Mouse (Mus musculus) gastrocnemius, postnatal 14 days (tissue): ENCODE measurements around the gene Lactb. TPM values are rescaled to one million over a fixed set of nuclear protein-coding genes. Genes with fewer than 3 reads are reported as not detected.

ENCODE experiments used
- DNase-seq: peaks from one replicate; pipeline ENCODE4 v3.0.0; 2021; ENCODE audit warnings: mixed read lengths
- intact Hi-C: fragments of 180-260 bp; cut with DNase I; formaldehyde crosslinking; loops from one replicate; pipeline ENCODE4 v1.15.1; 2025; ENCODE audit warnings: low total_unique reads
- long read RNA-seq, 2 experiments: library from polyadenylated mRNA; stranded (forward); transcript quantifications; one replicate each; pipeline ENCODE4 v2.0.0; 2021
- total RNA-seq, 2 experiments: library from RNA; stranded (reverse); gene quantifications; 2 replicates each; pipeline ENCODE4 v1.2.3; 2021

Lactb gene
- total RNA-seq = 10 to 100 TPM; 21.3 to 21.6 TPM
- long read RNA-seq, experiment 1, transcript Lactb-201 (6 exons, 2,031 nt) = major isoform, 28 of 30 reads
- long read RNA-seq, experiment 1, partial matches to known transcripts = 1 of 30 reads
- long read RNA-seq, experiment 1, other reads (novel, unspliced or antisense) = 1 of 30 reads
- long read RNA-seq, experiment 2, transcript Lactb-201 (6 exons, 2,031 nt) = major isoform, 43 of 52 reads
- long read RNA-seq, experiment 2, partial matches to known transcripts = 3 of 52 reads
- long read RNA-seq, experiment 2, other reads (novel, unspliced or antisense) = 4 of 52 reads

GRCm38 (mm10) chr9:66975239-66975645, at the start of gene Lactb:
TSS of gene Lactb (minus strand) at chr9:66975484.
- intact Hi-C loops = no loop called here
- peak; percentile 97 for DNase-seq

- no peak for DNase-seq
- intact Hi-C loops = no loop called here
These were observed 48.1 kb upstream of the Lactb start for GRCm38 (mm10) chr9:67023371-67023770.

GRCm38 (mm10) chr9:67020063-67020462, 44.8 kb upstream of the Lactb start:
- intact Hi-C loops = no loop called here
- no peak for DNase-seq

GRCm38 (mm10) chr9:67013501-67013900, 38.2 kb upstream of the Lactb start:
- intact Hi-C loops = no loop called here
- no peak for DNase-seq

- intact Hi-C loops = no loop called here
- DNase-seq = peak; percentile 92
These were observed 37.2 kb upstream of the Lactb start for GRCm38 (mm10) chr9:67012470-67012869.

- DNase-seq = no peak
- intact Hi-C loops = no loop called here
These were observed 36.2 kb upstream of the Lactb start for GRCm38 (mm10) chr9:67011483-67011882.

GRCm38 (mm10) chr9:67008781-67009180, 33.5 kb upstream of the Lactb start:
- DNase-seq = no peak
- intact Hi-C loops = no loop called here

- intact Hi-C loops = no loop called here
- no peak for DNase-seq
These were observed 31.1 kb upstream of the Lactb start for GRCm38 (mm10) chr9:67006376-67006775.

GRCm38 (mm10) chr9:67005161-67005742, 30.0 kb upstream of the Lactb start:
- no peak for DNase-seq
- intact Hi-C loops = no loop called here

GRCm38 (mm10) chr9:67003656-67004055, 28.4 kb upstream of the Lactb start:
- intact Hi-C loops = loop anchor here (5.0 kb wide), 2 partner anchors 39 to 269 kb away; no protein-coding TSS in a partner anchor
- DNase-seq = no peak

GRCm38 (mm10) chr9:67003156-67003555, 27.9 kb upstream of the Lactb start:
- intact Hi-C loops = loop anchor here (5.0 kb wide), 2 partner anchors 39 to 269 kb away; no protein-coding TSS in a partner anchor
- DNase-seq = no peak

- DNase-seq = no peak
These were observed 26.2 kb upstream of the Lactb start for GRCm38 (mm10) chr9:67001506-67001905.

GRCm38 (mm10) chr9:67001050-67001449, 25.8 kb upstream of the Lactb start:
- DNase-seq = peak; percentile 83
- intact Hi-C loops = loop anchor here (5.0 kb wide), 2 partner anchors 41 to 271 kb away; no protein-coding TSS in a partner anchor

More at GRCm38 (mm10) chr9:67001506-67001905, 26.2 kb upstream of the Lactb start:
- intact Hi-C loops = loop anchor here (5.0 kb wide), 2 partner anchors 41 to 271 kb away; no protein-coding TSS in a partner anchor

GRCm38 (mm10) chr9:66999698-67000097, 24.4 kb upstream of the Lactb start:
- no peak for DNase-seq
- intact Hi-C loops = loop anchor here (5.0 kb wide), 2 partner anchors 43 to 273 kb away; no protein-coding TSS in a partner anchor

- intact Hi-C loops = no loop called here
- DNase-seq = no peak
These were observed 16.6 kb upstream of the Lactb start for GRCm38 (mm10) chr9:66991750-66992410.

- intact Hi-C loops = no loop called here
These were observed 15.9 kb upstream of the Lactb start for GRCm38 (mm10) chr9:66991021-66991749.

GRCm38 (mm10) chr9:66990046-66990445, 14.8 kb upstream of the Lactb start:
- DNase-seq = no peak
- intact Hi-C loops = no loop called here

More at GRCm38 (mm10) chr9:66991021-66991749, 15.9 kb upstream of the Lactb start:
- no peak for DNase-seq

GRCm38 (mm10) chr9:66989581-66989980, 14.3 kb upstream of the Lactb start:
- no peak for DNase-seq
- intact Hi-C loops = no loop called here

GRCm38 (mm10) chr9:66988888-66989414, 13.7 kb upstream of the Lactb start:
- DNase-seq = no peak
- intact Hi-C loops = no loop called here
